Mouse (Mus musculus) limb, embryonic 12.5 days (tissue): ENCODE data around the gene Fank1. TPM values are rescaled to one million over a fixed set of nuclear protein-coding genes. Genes with fewer than 3 reads are reported as not detected.

Experiments used
- ATAC-seq: fragments of 200-750 bp; cut with Nextera tagmentation; 2 replicates; pipeline ENCODE4 v1.8.0; 2017; ENCODE audit warnings: low read depth, moderate TSS enrichment; ENCODE audit not compliant: insufficient number of reproducible peaks, insufficient read depth, low FRiP score, low TSS enrichment
- H3K27ac ChIP-seq: fragments of 300-500 bp; sonication (generic); 2 replicates; pipeline ENCODE4 v1.5.1; 2016; ENCODE audit warnings: mild to moderate bottlenecking, moderate library complexity
- H3K27me3 ChIP-seq: fragments of 300-500 bp; sonication (generic); 2 replicates; pipeline ENCODE4 v1.6.1; 2016; ENCODE audit warnings: mild to moderate bottlenecking, moderate library complexity
- H3K36me3 ChIP-seq: fragments of 300-500 bp; sonication (generic); 2 replicates; pipeline ENCODE4 v1.6.1; 2016; ENCODE audit warnings: mild to moderate bottlenecking, moderate library complexity
- H3K4me1 ChIP-seq: fragments of 300-500 bp; sonication (generic); replicated peaks from 2 replicates; pipeline ENCODE4 v1.6.1; 2016
- H3K4me2 ChIP-seq: fragments of 300-500 bp; sonication (generic); 2 replicates; pipeline ENCODE4 v1.6.1; 2016; ENCODE audit warnings: mild to moderate bottlenecking, moderate library complexity
- H3K4me3 ChIP-seq: fragments of 300-500 bp; sonication (generic); replicated peaks from 2 replicates; pipeline ENCODE4 v1.5.1; 2016; ENCODE audit warnings: mild to moderate bottlenecking
- H3K9ac ChIP-seq: fragments of 300-500 bp; sonication (generic); replicated peaks from 2 replicates; pipeline ENCODE4 v1.6.1; 2016; ENCODE audit warnings: mild to moderate bottlenecking, moderate library complexity
- H3K9me3 ChIP-seq: fragments of 300-500 bp; sonication (generic); 2 replicates; pipeline ENCODE4 v1.6.1; 2016; ENCODE audit warnings: mild to moderate bottlenecking, moderate library complexity
- WGBS: fragments of 180-500 bp; shearing (Covaris S2); methylation state at CpG from one replicate; pipeline ENCODE4 v1.1.7; 2016; 5-methylcytosine and 5-hydroxymethylcytosine counted together
- polyA plus RNA-seq: library from polyadenylated mRNA; unstranded; fragments of >200 nt; fragmentation: Nextera tagmentation; extraction: Ambion mirVana; gene quantifications from 2 replicates; pipeline ENCODE4 v1.2.1, GENCODE M21; 2016

Gene Fank1
- polyA plus RNA-seq, 1 experiment from 2014 or later: 0.16 TPM

DNA sequence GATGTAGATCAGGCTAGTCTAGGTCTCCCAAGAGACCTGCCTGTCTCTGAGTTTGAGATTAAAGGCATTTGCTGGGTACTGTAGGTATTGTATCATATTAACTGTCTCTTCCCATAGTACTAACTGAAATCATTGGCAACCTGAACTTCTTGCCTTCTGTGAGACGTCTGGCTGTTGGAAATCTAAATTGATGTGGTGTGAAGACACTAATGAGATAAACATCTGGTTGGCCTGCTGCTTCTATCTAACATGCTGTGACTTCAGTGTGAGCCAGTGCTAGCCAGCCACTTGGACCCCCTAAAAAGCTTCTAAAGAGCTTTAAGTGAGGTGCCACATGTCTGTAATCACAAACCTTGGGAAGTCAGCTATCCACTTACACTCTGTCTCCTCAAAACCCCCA, 16.1 kb downstream of the Fank1 start:
- ATAC-seq: no peak
- Histone ChIP-seq H3K9ac (no peak overlapping the region), H3K4me1 (no peaks in the 10 kb centered on the region), H3K36me3 (no peaks in the 10 kb centered on the region), H3K27ac (no peak overlapping the region), H3K4me3 (no peak overlapping the region), H3K4me2 (no peak overlapping the region), H3K27me3 (no peaks in the 10 kb centered on the region), H3K9me3 (no peaks in the 10 kb centered on the region)
- 15% methylated on average over 1 of the region's 1 CpGs for WGBS

- no peak overlapping the region for H3K27ac ChIP-seq
- no peak for ATAC-seq
Measured at GRCm38 (mm10) chr7:133793248-133794131, 16.8 kb downstream of the Fank1 start.

DNA sequence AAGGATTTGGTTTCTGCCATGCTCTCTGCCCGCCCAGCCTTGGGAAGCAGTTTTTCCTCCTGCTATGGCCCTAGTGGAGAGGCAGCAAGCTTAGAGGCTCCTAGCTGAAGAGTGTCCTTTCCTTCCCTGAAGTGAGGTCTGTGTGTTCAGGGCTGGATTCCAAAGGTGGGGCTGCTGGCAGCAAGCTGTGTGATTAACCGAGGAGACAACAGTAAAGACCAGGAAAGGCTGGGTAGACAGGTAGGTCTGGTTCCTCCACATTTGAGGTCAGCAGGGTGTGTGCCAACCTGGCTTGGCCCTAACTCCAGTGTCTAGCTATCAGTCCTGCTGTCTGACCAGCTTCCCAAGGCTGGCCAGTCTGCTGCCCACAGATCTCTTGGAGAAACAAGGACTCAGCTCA, 18.1 kb downstream of the Fank1 start:
- H3K4me3 ChIP-seq: no peak overlapping the region
- no peaks in the 10 kb centered on the region for H3K36me3 ChIP-seq
- no peak overlapping the region for H3K27ac ChIP-seq
- no peak overlapping the region for H3K4me2 ChIP-seq
- H3K9me3 ChIP-seq: no peaks in the 10 kb centered on the region
- H3K9ac ChIP-seq: no peak overlapping the region
- H3K4me1 ChIP-seq: no peaks in the 10 kb centered on the region
- no peak for ATAC-seq
- WGBS: 73% methylated on average over 2 of the region's 2 CpGs
- no peaks in the 10 kb centered on the region; the same call in 1 of the 2 replicates for H3K27me3 ChIP-seq

More at GRCm38 (mm10) chr7:133793248-133794131, 16.8 kb downstream of the Fank1 start:
- H3K4me1 ChIP-seq: no peaks in the 10 kb centered on the region
- H3K4me3 ChIP-seq: no peak overlapping the region
- no peaks in the 10 kb centered on the region for H3K9me3 ChIP-seq
- H3K36me3 ChIP-seq: no peaks in the 10 kb centered on the region
- WGBS: 63% methylated on average over 10 of the region's 10 CpGs
- H3K4me2 ChIP-seq: no peak overlapping the region
- H3K9ac ChIP-seq: no peak overlapping the region
- no peaks in the 10 kb centered on the region for H3K27me3 ChIP-seq

- no peak for ATAC-seq
- Histone ChIP-seq H3K4me1 (no peaks in the 10 kb centered on the region; the same call in 1 of the 2 replicates), H3K4me2 (no peak overlapping the region), H3K9ac (no peak overlapping the region), H3K27me3 (no peaks in the 10 kb centered on the region; the same call in 1 of the 2 replicates), H3K27ac (no peak overlapping the region), H3K4me3 (no peak overlapping the region), H3K36me3 (no peaks in the 10 kb centered on the region), H3K9me3 (no peaks in the 10 kb centered on the region)
- 82% methylated on average over 5 of the region's 5 CpGs for WGBS
Measured at GRCm38 (mm10) chr7:133799928-133800327, 23.3 kb downstream of the Fank1 start.

DNA sequence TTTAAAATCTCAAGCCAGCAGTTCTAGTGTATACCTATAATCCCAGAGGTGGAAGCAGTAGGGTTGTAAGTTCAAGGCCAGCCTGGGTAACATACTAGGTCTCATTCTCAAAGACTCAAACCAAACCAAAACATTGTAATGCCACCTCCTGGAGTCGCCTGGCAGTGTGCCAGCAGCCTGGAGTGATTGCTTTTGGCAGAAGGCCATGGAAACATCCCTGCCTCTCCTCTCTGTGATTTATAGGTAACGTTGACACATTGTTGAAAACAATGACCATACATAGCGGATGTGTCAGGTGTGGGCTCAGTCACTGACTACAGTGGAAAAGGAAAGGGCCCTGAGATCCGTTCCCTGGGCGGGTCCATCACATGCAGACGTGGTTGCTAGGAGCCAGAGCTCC, 25.2 kb downstream of the Fank1 start:
- no peaks in the 10 kb centered on the region; the same call in 1 of the 2 replicates for H3K27me3 ChIP-seq
- H3K27ac ChIP-seq: no peak overlapping the region
- no peak overlapping the region for H3K4me3 ChIP-seq
- no peak overlapping the region for H3K9ac ChIP-seq
- no peaks in the 10 kb centered on the region for H3K9me3 ChIP-seq
- WGBS: 70% methylated on average over 6 of the region's 6 CpGs
- ATAC-seq: no peak
- H3K36me3 ChIP-seq: no peaks in the 10 kb centered on the region
- no peak overlapping the region for H3K4me2 ChIP-seq
- H3K4me1 ChIP-seq: no peaks in the 10 kb centered on the region; the same call in 1 of the 2 replicates

DNA sequence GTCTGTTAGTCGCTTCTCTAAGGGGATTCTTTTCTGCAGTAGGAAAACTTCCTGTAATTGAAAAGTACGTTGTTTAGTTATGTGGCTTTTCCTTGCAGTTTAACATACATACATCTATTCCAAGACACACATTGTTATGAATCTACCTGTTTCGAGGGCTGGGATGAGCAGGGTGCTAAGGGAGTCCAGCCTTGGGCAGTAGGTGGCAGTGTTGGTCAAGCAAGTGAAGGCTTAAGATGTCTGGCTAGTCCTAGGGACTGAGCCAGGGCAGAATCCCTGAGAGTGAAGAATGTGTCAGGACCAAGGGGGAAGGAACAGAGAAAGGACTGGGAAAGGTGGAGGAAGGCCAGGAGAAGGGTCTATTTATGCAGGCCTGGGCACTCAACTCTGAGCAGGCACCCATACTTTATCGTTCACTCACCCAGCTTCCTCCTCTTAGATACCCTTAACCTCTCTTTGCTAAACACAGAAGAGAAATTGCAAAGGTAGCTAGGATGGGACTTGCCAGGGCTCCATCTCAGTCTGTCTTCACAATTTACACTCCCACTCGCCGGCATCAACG, 29.0 kb downstream of the Fank1 start:
- no peaks in the 10 kb centered on the region; the same call in 1 of the 2 replicates for H3K4me1 ChIP-seq
- H3K9ac ChIP-seq: no peak overlapping the region
- H3K4me3 ChIP-seq: no peak overlapping the region
- no peak overlapping the region for H3K4me2 ChIP-seq
- H3K27me3 ChIP-seq: no peaks in the 10 kb centered on the region
- no peak overlapping the region for H3K27ac ChIP-seq
- H3K9me3 ChIP-seq: no peaks in the 10 kb centered on the region
- ATAC-seq: peak; percentile 73; the same call in 1 of the 2 replicates
- whole genome bisulfite sequencing: 55% methylated on average over 7 of the region's 7 CpGs
- H3K36me3 ChIP-seq: no peaks in the 10 kb centered on the region

DNA sequence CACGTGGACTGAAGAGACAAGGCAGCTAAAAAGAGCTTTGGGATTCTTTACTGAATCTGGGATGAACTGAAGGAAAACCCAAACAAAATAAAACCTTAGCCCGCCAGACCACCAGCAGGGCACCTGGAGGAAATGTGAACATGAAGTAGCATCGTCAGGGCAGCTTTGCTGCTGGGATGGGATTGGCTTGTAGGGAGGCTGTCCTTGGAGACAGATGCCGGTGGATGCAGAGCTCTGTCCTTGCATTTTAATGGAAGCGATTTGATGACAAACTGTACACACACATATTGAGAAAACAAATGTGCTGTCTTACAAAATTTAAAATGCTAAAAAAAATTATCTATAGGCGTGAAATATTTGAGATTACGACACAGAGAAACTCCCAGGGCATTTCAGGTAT, 36.3 kb downstream of the Fank1 start:
- Histone ChIP-seq H3K4me3 (no peak overlapping the region), H3K27me3 (no peaks in the 10 kb centered on the region), H3K4me2 (no peak overlapping the region), H3K9me3 (no peaks in the 10 kb centered on the region), H3K9ac (no peak overlapping the region), H3K27ac (no peak overlapping the region), H3K36me3 (no peaks in the 10 kb centered on the region), H3K4me1 (no peaks in the 10 kb centered on the region)
- 75% methylated on average over 7 of the region's 7 CpGs for WGBS
- no peak for ATAC-seq

DNA sequence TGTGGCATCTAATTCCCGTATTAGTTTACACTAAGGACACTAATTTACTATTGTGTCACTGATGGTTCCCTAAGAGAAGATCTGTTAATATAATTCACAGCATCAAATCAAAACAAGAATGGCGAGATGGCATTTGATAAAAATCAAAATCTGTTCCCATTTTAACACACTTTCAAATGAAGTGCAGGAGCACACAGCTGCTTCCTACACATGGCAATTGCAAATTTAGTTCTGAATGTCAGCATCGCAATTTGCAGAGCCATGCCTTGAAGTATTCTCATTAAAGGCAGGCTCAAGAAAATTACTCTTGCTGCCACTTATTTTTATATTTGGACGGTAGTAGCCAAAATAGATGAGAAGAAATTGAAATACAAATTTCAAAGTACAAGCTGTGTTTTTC, 36.7 kb downstream of the Fank1 start:
- H3K27me3 ChIP-seq: no peaks in the 10 kb centered on the region
- H3K9me3 ChIP-seq: no peaks in the 10 kb centered on the region
- ATAC-seq: no peak
- WGBS: 83% methylated on average over 4 of the region's 4 CpGs
- H3K36me3 ChIP-seq: no peaks in the 10 kb centered on the region
- no peak overlapping the region for H3K27ac ChIP-seq
- no peaks in the 10 kb centered on the region for H3K4me1 ChIP-seq
- H3K4me3 ChIP-seq: no peak overlapping the region
- no peak overlapping the region for H3K4me2 ChIP-seq
- H3K9ac ChIP-seq: no peak overlapping the region

- WGBS: 76% methylated on average over 6 of the region's 6 CpGs
Measured at GRCm38 (mm10) chr7:133823751-133824150, 47.1 kb downstream of the Fank1 start.

GRCm38 (mm10) chr7:133824579-133824978, 47.9 kb downstream of the Fank1 start:
- no peaks in the 10 kb centered on the region for H3K27me3 ChIP-seq
- ATAC-seq: no peak
- no peak overlapping the region for H3K4me2 ChIP-seq
- 0 out of 2 replicates have a peak, but pooled peaks cover 4% of the 10 kb centered on the region for H3K9me3 ChIP-seq
- 89% methylated on average over 2 of the region's 2 CpGs for WGBS
- peaks cover 1% of the 10 kb centered on the region for H3K4me1 ChIP-seq
- H3K27ac ChIP-seq: no peak overlapping the region
- H3K9ac ChIP-seq: no peak overlapping the region
- no peak overlapping the region for H3K4me3 ChIP-seq
- H3K36me3 ChIP-seq: no peaks in the 10 kb centered on the region

More at GRCm38 (mm10) chr7:133823751-133824150, 47.1 kb downstream of the Fank1 start:
- Histone ChIP-seq H3K27ac (no peak overlapping the region), H3K9me3 (0 out of 2 replicates have a peak, but pooled peaks cover 4% of the 10 kb centered on the region), H3K4me1 (no peaks in the 10 kb centered on the region; the same call in 1 of the 2 replicates), H3K27me3 (no peaks in the 10 kb centered on the region), H3K36me3 (no peaks in the 10 kb centered on the region), H3K4me3 (no peak overlapping the region), H3K9ac (no peak overlapping the region), H3K4me2 (no peak overlapping the region)
- no peak for ATAC-seq

GRCm38 (mm10) chr7:133828514-133828913, 51.9 kb downstream of the Fank1 start:
- H3K9ac ChIP-seq: no peak overlapping the region
- H3K4me1 ChIP-seq: peaks cover 4% of the 10 kb centered on the region; the same call in 1 of the 2 replicates
- no peak overlapping the region for H3K4me3 ChIP-seq
- no peaks in the 10 kb centered on the region for H3K36me3 ChIP-seq
- 0 out of 2 replicates have a peak, but pooled peaks cover 4% of the 10 kb centered on the region for H3K9me3 ChIP-seq
- no peaks in the 10 kb centered on the region for H3K27me3 ChIP-seq
- no peak overlapping the region for H3K27ac ChIP-seq
- 61% methylated on average over 4 of the region's 4 CpGs for WGBS
- H3K4me2 ChIP-seq: no peak overlapping the region
- no peak for ATAC-seq
